Mouse (Mus musculus): ENCODE data around the gene Kcna2. TPM values are rescaled to one million over a fixed set of nuclear protein-coding genes. Genes with fewer than 3 reads are reported as not detected.
A peak's percentile ranks its signal among the peaks of the same experiment; 100 is the strongest.

The Kcna2 gene
- polyA plus RNA-seq, 1 experiment from 2014 or later, result 0.83 TPM

DNA sequence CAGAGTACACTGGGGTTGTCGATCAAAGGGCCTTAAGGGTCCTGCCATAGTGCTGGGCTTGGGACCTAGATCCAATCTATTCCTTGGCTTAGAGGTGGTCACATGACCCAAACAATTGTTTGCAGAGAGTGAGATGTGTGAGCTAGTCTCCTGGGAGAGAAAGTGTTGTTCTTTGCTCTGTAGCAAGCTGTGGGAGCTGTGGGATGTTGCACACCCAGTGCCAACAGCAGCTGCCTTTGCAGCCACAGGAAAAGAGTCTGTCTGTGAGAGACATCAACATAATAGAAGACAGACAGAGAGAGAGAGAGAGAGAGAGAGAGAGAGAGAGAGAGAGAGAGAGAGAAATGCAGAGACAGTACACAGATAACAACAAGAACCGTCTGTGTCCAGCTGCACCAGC, 28.3 kb downstream of the Kcna2 start:
- H3K9me3 ChIP-seq, result no peaks in the 10 kb centered on the region
- no peak overlapping the region for H3K27ac ChIP-seq (replicated peaks)
- H3K9ac ChIP-seq (replicated peaks), result no peak overlapping the region
- no peaks in the 10 kb centered on the region for H3K36me3 ChIP-seq
- no peak overlapping the region for H3K4me3 ChIP-seq
- no peaks in the 10 kb centered on the region for H3K27me3 ChIP-seq
- no peak for ATAC-seq (replicated peaks)
- WGBS, result 73% methylated on average over 2 of the region's 2 CpGs
- H3K4me1 ChIP-seq, result peaks cover 15% of the 10 kb centered on the region
- no peak overlapping the region for H3K4me2 ChIP-seq (replicated peaks)

- no peaks in the 10 kb centered on the region for H3K27me3 ChIP-seq
- 0 out of 2 replicates have a peak, but pooled peaks have one; percentile 20 for ATAC-seq (replicated peaks)
These were observed 29.8 kb downstream of the Kcna2 start for GRCm38 (mm10) chr3:107130661-107131326.

DNA sequence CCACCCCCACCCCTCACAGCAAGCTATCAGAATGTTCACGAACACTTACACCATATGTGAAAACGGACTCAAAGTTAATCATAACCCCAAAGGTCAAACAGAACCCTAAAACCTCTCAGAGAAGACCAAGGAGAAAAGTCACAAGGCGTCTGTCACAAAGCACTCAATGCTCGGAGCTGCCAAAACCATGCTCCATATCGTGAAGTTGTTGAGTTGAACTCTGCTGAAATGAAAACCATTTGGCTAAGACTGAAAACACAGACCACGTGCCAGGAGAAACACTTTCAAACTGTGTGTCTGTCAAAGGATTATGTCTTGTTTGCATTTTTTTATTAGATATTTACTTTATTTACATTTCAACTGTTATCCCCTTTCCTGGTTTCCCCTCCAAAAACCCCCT, 30.9 kb downstream of the Kcna2 start:
- H3K9ac ChIP-seq (replicated peaks), result no peak overlapping the region
- no peak overlapping the region for H3K4me2 ChIP-seq (replicated peaks)
- H3K27ac ChIP-seq (replicated peaks), result no peak overlapping the region
- H3K9me3 ChIP-seq, result no peaks in the 10 kb centered on the region
- WGBS, result 70% methylated on average over 6 of the region's 6 CpGs
- no peak overlapping the region for H3K4me3 ChIP-seq
- H3K4me1 ChIP-seq, result peaks cover 15% of the 10 kb centered on the region
- no peaks in the 10 kb centered on the region for H3K27me3 ChIP-seq
- ATAC-seq (replicated peaks), result no peak
- H3K36me3 ChIP-seq, result no peaks in the 10 kb centered on the region

More at GRCm38 (mm10) chr3:107130661-107131326, 29.8 kb downstream of the Kcna2 start:
- H3K36me3 ChIP-seq, result no peaks in the 10 kb centered on the region
- H3K4me3 ChIP-seq, result no peak overlapping the region
- H3K9me3 ChIP-seq, result no peaks in the 10 kb centered on the region
- no peak overlapping the region for H3K4me2 ChIP-seq (replicated peaks)
- H3K4me1 ChIP-seq, result peaks cover 15% of the 10 kb centered on the region
- no peak overlapping the region for H3K27ac ChIP-seq (replicated peaks)
- no peak overlapping the region for H3K9ac ChIP-seq (replicated peaks)
- WGBS, result 72% methylated on average over 4 of the region's 4 CpGs

DNA sequence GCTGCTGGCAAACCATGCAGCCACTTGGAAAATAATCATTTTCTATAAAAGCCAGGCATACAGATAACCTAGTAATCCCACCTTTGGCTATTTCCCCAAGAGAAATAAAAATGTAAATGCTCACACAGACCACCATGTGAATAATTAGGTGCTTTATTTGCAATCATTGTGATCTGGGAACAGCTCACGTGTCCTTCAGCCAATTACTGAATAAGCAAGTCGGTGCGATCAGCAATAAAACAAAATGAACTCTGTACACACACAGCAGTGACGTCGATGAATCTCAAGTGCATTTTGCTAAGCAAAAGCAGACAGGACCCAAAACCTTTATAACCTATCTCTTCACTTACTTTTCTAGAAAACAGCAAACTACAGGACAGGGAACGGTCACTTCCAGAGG, 31.7 kb downstream of the Kcna2 start:
- Histone ChIP-seq H3K4me1 (peaks cover 15% of the 10 kb centered on the region), H3K4me3 (no peak overlapping the region), H3K27me3 (no peaks in the 10 kb centered on the region), H3K9me3 (no peaks in the 10 kb centered on the region), H3K36me3 (no peaks in the 10 kb centered on the region), H3K27ac (replicated peaks) (no peak overlapping the region), H3K4me2 (replicated peaks) (no peak overlapping the region), H3K9ac (replicated peaks) (no peak overlapping the region)
- ATAC-seq (replicated peaks), result no peak
- 54% methylated on average over 6 of the region's 6 CpGs for WGBS

DNA sequence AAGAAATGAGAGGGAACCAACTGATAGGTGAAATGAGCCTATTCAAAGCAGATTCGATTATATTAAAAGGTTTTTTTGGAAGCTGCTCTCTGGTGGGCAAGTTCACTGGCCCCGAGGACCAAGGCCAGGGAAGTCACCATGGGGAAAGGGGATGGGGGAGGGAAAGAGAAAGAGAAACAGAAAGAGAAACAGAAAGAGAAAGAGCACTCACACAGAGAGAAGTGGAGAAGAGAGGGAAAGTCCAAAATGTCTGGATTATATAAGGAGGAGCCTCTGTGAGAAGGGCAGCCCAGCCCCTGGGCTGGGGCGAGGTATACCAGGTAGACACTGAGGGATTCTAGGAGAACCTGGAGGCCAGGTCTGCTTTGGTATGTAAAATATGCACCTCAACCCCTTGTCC, 33.5 kb downstream of the Kcna2 start:
- Histone ChIP-seq H3K27ac (replicated peaks) (no peak overlapping the region), H3K9ac (replicated peaks) (no peak overlapping the region), H3K27me3 (no peaks in the 10 kb centered on the region), H3K4me2 (replicated peaks) (no peak overlapping the region), H3K4me1 (peaks cover 1% of the 10 kb centered on the region; the same call in 1 of the 2 replicates), H3K4me3 (no peak overlapping the region), H3K36me3 (no peaks in the 10 kb centered on the region), H3K9me3 (no peaks in the 10 kb centered on the region)
- WGBS, result 86% methylated on average over 3 of the region's 3 CpGs
- no peak for ATAC-seq (replicated peaks)

DNA sequence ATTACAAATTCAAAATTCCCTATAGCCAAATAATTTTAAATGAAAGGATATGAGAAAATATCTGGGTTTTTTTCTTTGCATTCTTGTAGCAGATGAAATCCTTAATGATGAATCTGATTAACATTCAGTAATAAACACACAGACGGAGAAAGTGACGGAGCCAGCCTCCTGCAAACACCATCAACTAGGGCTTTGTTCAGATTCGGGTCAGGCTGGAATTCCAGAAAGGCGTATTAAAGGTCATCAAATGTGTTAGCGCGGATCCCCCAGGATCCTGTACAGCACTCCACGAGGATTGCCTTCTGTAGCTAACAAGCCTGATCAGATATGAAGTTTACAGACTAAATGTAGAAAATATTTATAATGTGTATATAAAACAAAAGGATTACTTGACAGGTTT, 46.2 kb downstream of the Kcna2 start:
- Histone ChIP-seq H3K27ac (replicated peaks) (no peak overlapping the region), H3K4me1 (peaks cover 19% of the 10 kb centered on the region), H3K27me3 (no peaks in the 10 kb centered on the region), H3K36me3 (no peaks in the 10 kb centered on the region), H3K4me3 (no peak overlapping the region), H3K4me2 (replicated peaks) (no peak overlapping the region), H3K9ac (replicated peaks) (no peak overlapping the region), H3K9me3 (no peaks in the 10 kb centered on the region)
- ATAC-seq (replicated peaks), result no peak
- 46% methylated on average over 7 of the region's 7 CpGs for WGBS

DNA sequence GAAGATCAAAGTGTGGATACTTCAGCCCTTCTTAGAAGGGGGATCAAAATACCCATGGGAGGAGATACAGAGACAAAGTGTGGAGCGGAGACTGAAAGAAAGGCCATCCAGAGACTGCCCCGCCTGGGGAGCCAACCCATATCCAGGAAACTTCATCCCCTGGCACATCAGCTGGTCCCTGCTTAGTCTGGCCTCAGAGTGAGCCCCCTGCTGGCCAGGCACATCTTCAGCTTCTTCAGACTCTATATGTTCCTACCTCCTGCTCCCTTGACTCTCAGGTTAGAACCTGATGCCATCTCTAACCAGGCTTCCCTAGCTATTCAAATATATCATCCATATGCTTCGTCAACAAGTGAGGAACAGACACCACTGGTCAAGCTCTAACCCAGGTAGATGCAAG, 48.1 kb downstream of the Kcna2 start:
- H3K9ac ChIP-seq (replicated peaks), result no peak overlapping the region
- no peak for ATAC-seq (replicated peaks)
- H3K36me3 ChIP-seq, result no peaks in the 10 kb centered on the region
- WGBS, result 89% methylated on average over 3 of the region's 3 CpGs
- H3K4me3 ChIP-seq, result no peak overlapping the region
- peaks cover 19% of the 10 kb centered on the region for H3K4me1 ChIP-seq
- H3K9me3 ChIP-seq, result no peaks in the 10 kb centered on the region
- no peak overlapping the region for H3K4me2 ChIP-seq (replicated peaks)
- no peak overlapping the region for H3K27ac ChIP-seq (replicated peaks)
- no peaks in the 10 kb centered on the region for H3K27me3 ChIP-seq

DNA sequence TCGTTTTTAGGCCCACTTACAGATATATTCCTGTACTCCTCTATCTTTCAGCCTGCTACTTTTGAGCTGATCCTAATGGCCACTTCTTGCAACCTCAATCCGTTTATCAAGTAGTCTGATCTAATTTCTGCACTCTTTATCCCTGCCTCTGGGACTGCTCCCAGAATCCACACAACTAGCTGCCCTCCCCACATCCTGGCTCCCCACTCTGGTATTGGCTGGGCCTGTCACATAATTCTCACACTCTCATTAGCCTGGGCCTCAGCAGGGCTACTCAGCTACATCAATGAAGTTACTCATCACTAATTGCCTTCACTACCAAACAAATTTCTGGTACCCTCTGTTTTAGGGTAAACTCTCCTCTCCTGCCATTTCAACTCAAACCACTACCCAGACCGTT, 49.5 kb downstream of the Kcna2 start:
- H3K4me2 ChIP-seq (replicated peaks), result no peak overlapping the region
- H3K4me1 ChIP-seq, result peaks cover 19% of the 10 kb centered on the region
- peak; percentile 92 for ATAC-seq (replicated peaks)
- H3K4me3 ChIP-seq, result no peak overlapping the region
- WGBS, result 9% methylated on average over 3 of the region's 3 CpGs
- no peaks in the 10 kb centered on the region for H3K27me3 ChIP-seq
- no peak overlapping the region for H3K9ac ChIP-seq (replicated peaks)
- H3K36me3 ChIP-seq, result no peaks in the 10 kb centered on the region
- H3K9me3 ChIP-seq, result no peaks in the 10 kb centered on the region
- H3K27ac ChIP-seq (replicated peaks), result peak overlapping the region; percentile 47

DNA sequence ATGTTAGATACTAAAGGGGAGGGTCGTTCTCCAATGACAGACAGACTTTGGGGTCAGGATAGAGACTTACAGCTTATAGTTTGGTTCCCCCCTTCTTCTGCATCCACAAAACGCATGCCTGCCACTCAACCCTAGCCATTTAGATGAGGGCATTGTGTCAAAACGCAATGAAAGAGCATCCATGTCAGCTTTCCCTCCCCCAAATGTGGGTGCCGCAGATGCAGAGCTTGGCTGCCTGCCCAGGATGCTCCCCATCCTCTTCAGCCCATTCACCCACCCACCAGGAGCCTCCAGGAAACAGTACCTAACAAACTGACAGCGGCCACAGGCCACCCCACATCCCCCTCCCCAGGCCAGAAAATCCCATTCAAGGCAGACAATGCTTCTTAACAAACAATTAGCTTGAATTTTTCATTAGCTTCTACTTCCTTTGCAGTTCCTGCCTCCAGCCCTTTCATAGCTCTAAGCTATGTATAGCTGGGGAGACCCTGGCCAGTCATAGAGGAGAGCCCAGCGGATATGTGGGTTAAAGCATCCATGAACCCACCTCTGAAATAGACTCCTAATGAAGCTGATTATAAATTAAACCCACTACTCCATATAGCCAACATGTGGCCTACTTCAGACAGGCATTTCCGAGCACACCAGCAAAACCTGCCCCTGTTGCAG, 50.1 kb downstream of the Kcna2 start:
- Histone ChIP-seq H3K27ac (replicated peaks) (peak overlapping the region; percentile 47), H3K4me3 (no peak overlapping the region), H3K9ac (replicated peaks) (no peak overlapping the region), H3K4me1 (peaks cover 19% of the 10 kb centered on the region), H3K9me3 (no peaks in the 10 kb centered on the region), H3K4me2 (replicated peaks) (no peak overlapping the region), H3K27me3 (no peaks in the 10 kb centered on the region), H3K36me3 (no peaks in the 10 kb centered on the region)
- 7% methylated on average over 7 of the region's 7 CpGs for WGBS
- ATAC-seq (replicated peaks), result peak; percentile 81

- H3K27ac ChIP-seq (replicated peaks), result no peak overlapping the region
- 92% methylated on average over 11 of the region's 11 CpGs for WGBS
- H3K9me3 ChIP-seq, result no peaks in the 10 kb centered on the region
- ATAC-seq (replicated peaks), result no peak
- H3K4me1 ChIP-seq, result peaks cover 19% of the 10 kb centered on the region
- H3K36me3 ChIP-seq, result no peaks in the 10 kb centered on the region
- H3K4me2 ChIP-seq (replicated peaks), result no peak overlapping the region
- H3K4me3 ChIP-seq, result no peak overlapping the region
- H3K9ac ChIP-seq (replicated peaks), result no peak overlapping the region
- H3K27me3 ChIP-seq, result no peaks in the 10 kb centered on the region
These were observed 53.1 kb downstream of the Kcna2 start for GRCm38 (mm10) chr3:107153772-107154655.

GRCm38 (mm10) chr3:107158856-107159255, 57.9 kb downstream of the Kcna2 start:
- H3K4me2 ChIP-seq (replicated peaks), result no peak overlapping the region
- no peaks in the 10 kb centered on the region for H3K9me3 ChIP-seq
- no peaks in the 10 kb centered on the region for H3K27me3 ChIP-seq
- no peak overlapping the region for H3K27ac ChIP-seq (replicated peaks)
- 87% methylated on average over 7 of the region's 7 CpGs for WGBS
- no peaks in the 10 kb centered on the region for H3K36me3 ChIP-seq
- no peak for ATAC-seq (replicated peaks)
- H3K4me3 ChIP-seq, result no peak overlapping the region
- H3K9ac ChIP-seq (replicated peaks), result no peak overlapping the region
- peaks cover 7% of the 10 kb centered on the region for H3K4me1 ChIP-seq

GRCm38 (mm10) chr3:107159418-107159817, 58.5 kb downstream of the Kcna2 start:
- H3K9me3 ChIP-seq, result no peaks in the 10 kb centered on the region
- peaks cover 7% of the 10 kb centered on the region for H3K4me1 ChIP-seq
- no peak overlapping the region for H3K4me3 ChIP-seq
- 67% methylated on average over 3 of the region's 3 CpGs for WGBS
- no peak for ATAC-seq (replicated peaks)
- no peaks in the 10 kb centered on the region for H3K27me3 ChIP-seq
- no peaks in the 10 kb centered on the region for H3K36me3 ChIP-seq
- H3K4me2 ChIP-seq (replicated peaks), result peak overlapping the region; percentile 42
- no peak overlapping the region for H3K27ac ChIP-seq (replicated peaks)
- no peak overlapping the region for H3K9ac ChIP-seq (replicated peaks)

Measured in forebrain, embryonic 15.5 days (tissue).